Mouse (Mus musculus) cortical plate, adult 2 months (tissue): Measurements from ENCODE around the gene H2al1b.
"Not testable (repeated sequence)": the region's sequence is repeated elsewhere in the genome, so short reads cannot be mapped to it uniquely, and the experiment has no call there.

Experiments
- CTCF ChIP-seq: fragments of 200-500 bp; IDR thresholded peaks from 2 replicates; pipeline ENCODE4 v1.5.1; 2011; ENCODE audit warnings: mild to moderate bottlenecking, control low read depth, low read length; ENCODE audit not compliant: insufficient read depth; ENCODE audit errors: extremely low read depth
- POLR2A ChIP-seq: fragments of 200-500 bp; IDR thresholded peaks from 2 replicates; pipeline ENCODE4 v1.6.1; 2011; ENCODE audit warnings: mild to moderate bottlenecking, low read length, control low read depth; ENCODE audit not compliant: insufficient read depth; ENCODE audit errors: extremely low read depth

GRCm38 (mm10) chrX:11327522-11327921 lies 25.3 kb downstream of the H2al1b start, which contains the start of gene H2al1j:
- not testable (repeated sequence) for TF ChIP-seq CTCF, POLR2A
